Mouse (Mus musculus): Measurements from ENCODE around the gene Tcte2.
"Not testable (repeated sequence)": the region's sequence is repeated elsewhere in the genome, so short reads cannot be mapped to it uniquely, and the experiment has no call there.

The Tcte2 gene

DNA sequence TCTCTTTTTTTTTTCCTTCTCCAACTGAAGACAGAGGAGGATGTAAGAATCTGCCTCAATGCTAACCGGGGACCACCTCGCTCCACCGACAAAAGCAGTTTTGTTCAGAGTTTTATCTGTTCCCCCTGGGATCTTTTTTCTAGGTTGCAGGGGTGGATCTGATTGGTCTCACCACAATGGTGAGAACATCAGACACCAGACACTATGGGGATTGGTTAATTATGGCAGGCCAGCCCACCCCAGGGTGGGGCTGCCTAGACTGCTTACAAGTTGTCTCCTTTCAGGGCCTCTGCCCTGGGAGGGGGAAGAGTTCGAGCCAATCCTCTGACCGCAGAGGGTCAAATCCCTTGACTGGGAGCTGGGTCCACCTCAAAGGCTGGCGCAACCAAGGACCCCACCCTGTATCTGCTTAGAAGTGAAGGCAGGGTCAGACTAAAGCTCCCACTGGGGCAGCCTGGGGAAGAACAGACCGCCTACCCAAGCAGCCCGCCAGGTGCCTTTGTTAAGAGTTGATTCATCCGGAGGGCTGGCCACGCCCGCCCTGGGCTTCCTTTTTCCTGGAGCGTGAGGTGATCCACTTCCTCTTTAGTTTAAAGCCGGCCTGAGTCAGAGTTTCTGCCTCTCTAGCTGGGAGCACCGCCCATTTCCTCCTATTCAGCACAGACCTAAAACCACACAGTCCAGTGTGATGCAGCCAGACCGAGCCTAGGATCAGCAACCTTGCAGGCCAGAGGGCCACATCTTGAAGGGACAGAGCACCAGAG is 78.0 kb downstream of the Tcte2 start:
- DNase-seq (ENCODE audit: low spot score in 2 of 2), result no peak

DNA sequence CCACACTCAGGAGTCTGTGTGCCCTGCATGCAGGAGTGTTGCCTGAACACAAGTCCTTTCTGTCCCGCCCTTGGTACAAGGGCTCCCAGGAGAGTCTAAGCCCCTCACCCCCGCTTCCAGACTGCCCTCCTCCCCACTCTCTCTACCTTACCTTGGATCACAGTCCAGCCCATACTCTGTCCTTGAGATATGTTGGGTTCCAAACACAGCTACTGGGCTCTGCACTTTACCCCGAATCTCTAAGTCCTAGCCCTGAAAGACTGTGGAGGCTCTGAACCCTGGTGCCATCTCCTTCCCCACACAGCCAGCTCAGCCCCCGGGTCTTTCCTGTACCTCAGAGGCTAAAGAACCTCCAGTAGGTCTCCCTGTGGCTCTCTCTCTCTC is 78.6 kb downstream of the Tcte2 start:
- DNase-seq (ENCODE audit: low spot score in 2 of 2), result no peak

DNA sequence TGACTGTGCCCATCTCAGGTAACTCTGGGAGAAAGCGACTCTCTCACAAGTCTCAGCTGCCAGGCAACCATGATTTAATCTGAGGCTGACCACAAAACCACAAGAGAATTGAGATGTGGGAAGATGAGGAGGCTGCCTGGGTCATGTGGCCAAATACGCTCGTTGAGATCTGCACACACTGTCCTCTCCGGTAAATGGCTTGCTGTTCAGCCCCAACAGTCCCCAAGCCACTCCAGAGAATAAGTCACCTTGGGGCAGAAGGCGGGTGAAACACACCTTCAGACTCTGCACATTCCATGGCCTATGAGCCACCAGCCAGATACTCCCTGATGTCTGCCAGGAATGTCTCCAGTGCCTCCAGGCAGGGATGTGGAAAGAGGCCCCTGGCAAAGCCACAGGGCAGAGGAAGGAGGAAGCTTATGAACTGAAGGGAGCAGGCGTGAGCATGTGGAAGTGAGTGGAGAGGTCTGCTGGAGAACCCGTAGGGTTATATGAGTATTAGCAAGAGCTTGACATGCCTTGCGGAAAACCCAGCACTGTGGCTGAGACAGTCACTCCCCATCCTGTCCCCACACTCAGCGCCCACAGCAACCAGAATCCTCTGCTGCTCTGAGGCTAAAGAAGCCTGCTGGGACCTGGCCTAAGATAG is 79.1 kb downstream of the Tcte2 start:
- DNase-seq (ENCODE audit: low spot score in 2 of 2), result no peak

DNA sequence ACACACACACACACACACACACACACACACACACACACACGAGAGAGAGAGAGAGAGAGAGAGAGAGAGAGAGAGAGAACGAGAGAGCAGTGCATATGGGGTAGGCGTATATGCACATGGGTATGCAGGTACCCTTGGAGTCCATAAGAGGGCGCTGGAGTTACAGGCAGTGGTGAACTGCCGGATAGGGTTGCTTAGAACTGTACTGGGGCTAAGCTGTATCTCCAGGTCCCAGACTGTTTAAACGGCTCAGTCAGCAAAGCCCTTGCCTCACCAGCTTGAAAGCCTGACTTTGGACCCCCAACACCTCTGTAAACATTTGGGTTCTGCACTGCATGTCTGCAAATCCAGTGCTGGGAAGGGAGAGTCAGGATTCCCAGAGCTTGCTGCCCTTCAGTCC is 79.9 kb downstream of the Tcte2 start:
- no peak for DNase-seq (ENCODE audit: low spot score in 2 of 2)

DNA sequence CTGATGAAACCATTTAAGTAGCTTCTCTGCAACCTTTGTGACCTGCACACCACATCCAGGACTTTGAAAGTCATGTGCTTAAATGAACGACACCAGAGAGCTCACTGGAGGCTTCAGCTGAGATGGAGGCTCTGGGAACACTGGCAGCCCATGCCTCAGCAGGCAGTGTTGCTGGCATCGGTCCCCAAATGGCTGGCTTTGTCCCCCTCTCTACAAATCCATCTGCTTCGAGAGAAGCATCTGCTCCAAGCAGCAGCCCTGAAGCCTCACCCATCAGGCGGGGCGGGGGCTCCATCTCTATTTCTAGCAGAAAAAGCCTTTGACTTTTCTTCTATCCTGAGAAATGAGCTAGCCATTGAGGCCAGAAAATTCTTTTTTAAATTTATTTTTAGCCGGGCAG is 80.5 kb downstream of the Tcte2 start:
- peak; percentile 34 to 51 for DNase-seq (ENCODE audit: low spot score in 2 of 2)

GRCm38 (mm10) chr17:13680318-13680717 is 81.3 kb downstream of the Tcte2 start:
- DNase-seq (ENCODE audit: low spot score in 2 of 2), result no peak

- DNase-seq (ENCODE audit: low spot score in 2 of 2), result no peak
These were observed 81.9 kb downstream of the Tcte2 start for GRCm38 (mm10) chr17:13679725-13680124.

GRCm38 (mm10) chr17:13677225-13678148 is 84.1 kb downstream of the Tcte2 start:
- no peak for DNase-seq (ENCODE audit: low spot score in 2 of 2)

- DNase-seq (ENCODE audit: low spot score in 2 of 2), result not testable (repeated sequence)
These were observed 85.5 kb downstream of the Tcte2 start for GRCm38 (mm10) chr17:13676099-13676498.

DNA sequence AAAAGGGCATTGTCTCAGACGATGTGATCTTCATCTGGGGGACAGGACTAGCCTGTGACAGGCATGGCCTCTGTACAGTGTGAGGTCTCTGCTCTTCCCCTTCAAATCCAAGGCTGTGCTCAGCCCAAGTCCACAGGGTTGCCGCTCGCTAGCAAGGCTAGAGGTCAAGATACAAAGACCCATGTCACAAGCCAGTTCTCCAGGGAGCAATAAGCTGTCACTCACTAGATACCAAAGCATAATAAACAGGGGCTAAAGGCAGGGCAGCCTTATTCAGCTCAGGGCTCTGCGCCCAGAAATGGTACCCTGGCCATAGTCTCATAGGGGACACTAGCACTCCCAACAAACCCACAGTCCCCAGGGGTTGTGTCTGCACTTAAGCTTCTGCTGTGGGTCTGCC is 86.0 kb downstream of the Tcte2 start:
- DNase-seq (ENCODE audit: low spot score in 2 of 2), result no peak

GRCm38 (mm10) chr17:13674695-13675306 is 86.8 kb downstream of the Tcte2 start:
- DNase-seq (ENCODE audit: low spot score in 2 of 2), result no peak

- DNase-seq (ENCODE audit: low spot score in 2 of 2), result no peak
These were observed 89.9 kb downstream of the Tcte2 start for GRCm38 (mm10) chr17:13671732-13672131.

DNA sequence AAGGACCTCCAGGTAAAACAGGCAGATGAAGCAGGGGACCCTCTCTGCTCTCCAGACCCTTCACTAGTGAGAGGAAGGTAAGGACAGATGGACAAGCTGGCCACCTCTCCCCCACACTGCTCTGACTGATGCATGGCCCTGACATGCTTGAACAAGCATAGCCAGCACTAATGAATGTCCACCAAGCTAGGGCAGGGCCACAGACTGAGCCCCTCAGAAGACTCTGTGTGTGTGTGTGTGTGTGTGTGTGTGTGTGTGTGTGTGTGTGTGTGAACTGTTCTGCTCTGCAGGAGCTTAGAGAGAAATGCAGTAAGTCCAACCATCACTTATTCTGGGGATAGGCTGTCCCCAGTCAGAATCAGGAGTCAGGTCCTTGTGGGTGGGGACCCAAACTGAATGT is 91.4 kb downstream of the Tcte2 start:
- DNase-seq (ENCODE audit: low spot score in 2 of 2), result no peak

GRCm38 (mm10) chr17:13669206-13669605 is 92.4 kb downstream of the Tcte2 start:
- DNase-seq (ENCODE audit: low spot score in 2 of 2), result peak in 1 of 2 experiments; percentile 41

GRCm38 (mm10) chr17:13668052-13669015 is 93.3 kb downstream of the Tcte2 start:
- peak; percentile 44 to 66 for DNase-seq (ENCODE audit: low spot score in 2 of 2)

DNA sequence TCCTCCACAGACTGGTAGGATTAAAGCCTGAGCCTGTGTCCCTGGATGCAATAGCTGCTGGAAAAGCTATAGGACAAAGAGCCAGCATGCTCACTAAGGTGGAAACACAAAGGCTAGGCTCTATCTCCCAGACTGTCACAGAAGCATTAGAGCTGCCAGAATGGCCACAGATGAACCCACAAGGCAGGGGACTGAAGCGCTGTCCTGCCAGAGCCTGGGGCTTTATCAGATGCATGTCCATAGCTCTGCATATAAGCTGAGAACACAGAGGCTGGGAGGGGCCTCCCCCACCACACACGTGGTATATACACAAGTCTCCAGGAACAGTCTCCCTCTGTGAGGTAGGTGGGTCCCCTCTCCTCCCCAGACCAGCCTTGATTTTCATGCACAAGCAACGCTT is 94.6 kb downstream of the Tcte2 start:
- DNase-seq (ENCODE audit: low spot score in 2 of 2), result no peak

DNA sequence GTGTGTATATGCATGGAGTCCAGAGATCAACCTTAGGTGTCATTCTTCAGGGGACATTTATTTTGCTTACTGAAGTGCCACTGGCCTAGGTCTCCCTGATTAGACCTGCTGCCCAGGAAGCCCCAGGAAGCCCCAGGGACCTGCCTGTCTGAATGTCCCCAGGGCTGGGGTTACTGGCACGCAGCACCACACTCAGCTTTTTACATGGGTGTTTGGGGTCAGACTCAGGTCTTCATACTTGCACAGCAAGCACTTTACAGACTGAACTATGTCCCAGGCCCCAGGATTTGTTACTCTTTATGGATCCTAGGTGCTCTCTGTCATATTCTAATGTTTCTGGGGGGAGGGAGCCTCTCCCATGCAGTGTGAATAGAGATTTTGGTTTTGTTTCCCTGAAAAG is 95.9 kb downstream of the Tcte2 start:
- no peak for DNase-seq (ENCODE audit: low spot score in 2 of 2)

DNA sequence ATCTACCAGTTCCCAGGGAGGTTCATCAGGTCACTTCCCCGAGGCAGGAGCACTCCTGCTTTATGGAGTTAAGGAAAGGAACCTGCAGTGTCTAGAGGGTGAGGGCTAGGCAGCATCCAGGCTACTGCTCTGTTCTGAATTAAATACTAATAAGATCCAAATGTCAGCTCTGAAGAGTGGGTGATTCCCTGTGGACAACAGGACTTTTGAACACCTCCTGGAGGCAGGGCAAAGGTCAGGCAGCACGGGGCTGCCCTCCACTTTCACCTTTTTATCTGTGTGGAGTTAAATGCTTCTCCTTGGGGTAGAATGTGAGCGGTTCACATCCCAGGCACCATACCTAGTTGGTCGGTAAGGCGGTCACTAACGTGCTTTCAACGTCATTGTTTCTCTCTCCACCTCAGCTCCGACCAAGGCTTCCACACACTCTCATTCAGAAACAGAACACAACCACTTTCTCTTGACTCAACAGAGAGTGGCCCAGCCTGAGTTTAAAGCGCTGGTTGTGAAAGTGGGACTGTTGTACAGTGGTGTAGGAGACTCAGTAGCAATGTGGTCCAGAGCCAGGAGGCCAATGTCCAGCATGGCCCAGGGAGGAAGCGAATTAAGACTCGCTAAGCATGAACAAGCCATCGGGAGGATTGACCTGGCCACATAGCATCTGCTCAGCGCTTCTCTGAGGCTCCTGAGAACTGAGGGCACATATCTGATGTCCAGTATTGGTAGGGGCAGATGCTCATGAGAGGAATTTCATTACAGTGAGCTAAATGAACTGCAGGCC is 98.0 kb downstream of the Tcte2 start:
- no peak for DNase-seq (ENCODE audit: low spot score in 2 of 2)
